Mouse (Mus musculus) liver, embryonic 13.5 days (tissue): Measurements from ENCODE around the gene Kdm2b. TPM values are rescaled to one million over a fixed set of nuclear protein-coding genes. Genes with fewer than 3 reads are reported as not detected.

ENCODE experiments used
- ATAC-seq: fragments of 200-750 bp; cut with Nextera tagmentation; 2 replicates; pipeline ENCODE4 v1.8.0; 2017; ENCODE audit warnings: low read depth, mild to moderate bottlenecking, moderate number of reproducible peaks, moderate library complexity
- DNase-seq: peaks from one replicate; pipeline ENCODE4 v3.0.0; 2022
- H3K27ac ChIP-seq: fragments of 300-500 bp; sonication (generic); 2 replicates; pipeline ENCODE4 v1.5.1; 2015; ENCODE audit warnings: moderate library complexity, mild to moderate bottlenecking, inconsistent platforms
- H3K27me3 ChIP-seq: fragments of 300-500 bp; sonication (generic); 2 replicates; pipeline ENCODE4 v1.6.1; 2015; ENCODE audit warnings: mild to moderate bottlenecking, inconsistent platforms
- H3K36me3 ChIP-seq: fragments of 300-500 bp; sonication (generic); 2 replicates; pipeline ENCODE4 v1.6.1; 2015; ENCODE audit warnings: mild to moderate bottlenecking, inconsistent platforms
- H3K4me1 ChIP-seq: fragments of 300-500 bp; sonication (generic); replicated peaks from 2 replicates; pipeline ENCODE4 v1.6.1; 2015; ENCODE audit warnings: inconsistent platforms
- H3K4me2 ChIP-seq: fragments of 300-500 bp; sonication (generic); 2 replicates; pipeline ENCODE4 v1.6.1; 2015; ENCODE audit warnings: inconsistent platforms, mild to moderate bottlenecking, moderate library complexity
- H3K4me3 ChIP-seq: fragments of 300-500 bp; sonication (generic); replicated peaks from 2 replicates; pipeline ENCODE4 v1.5.1; 2015; ENCODE audit warnings: mild to moderate bottlenecking, inconsistent platforms
- H3K9ac ChIP-seq: fragments of 300-500 bp; sonication (generic); 2 replicates; pipeline ENCODE4 v1.6.1; 2015; ENCODE audit warnings: mild to moderate bottlenecking, inconsistent platforms
- H3K9me3 ChIP-seq: fragments of 300-500 bp; sonication (generic); replicated peaks from 2 replicates; pipeline ENCODE4 v1.6.1; 2016; ENCODE audit warnings: inconsistent platforms
- WGBS: fragments of 180-500 bp; shearing (Covaris S2); methylation state at CpG from one replicate; pipeline ENCODE4 v1.1.7; 2015; ENCODE audit not compliant: insufficient replicate concordance; 5-methylcytosine and 5-hydroxymethylcytosine counted together
- polyA plus RNA-seq: library from polyadenylated mRNA; unstranded; fragments of >200 nt; fragmentation: Nextera tagmentation; extraction: Ambion mirVana; gene quantifications from 2 replicates; pipeline ENCODE4 v1.2.1, GENCODE M21; 2015

The Kdm2b gene
- polyA plus RNA-seq, 1 experiment from 2014 or later, result 21.3 TPM

GRCm38 (mm10) chr5:123024312-123024711, 34.7 kb upstream of the Kdm2b start:
- Histone ChIP-seq H3K27me3 (no peaks in the 10 kb centered on the region), H3K9me3 (no peaks in the 10 kb centered on the region), H3K36me3 (peaks cover 4% of the 10 kb centered on the region), H3K9ac (no peak overlapping the region), H3K4me3 (no peak overlapping the region), H3K27ac (peak overlapping the region; percentile 47), H3K4me1 (peaks cover 38% of the 10 kb centered on the region), H3K4me2 (no peak overlapping the region)
- WGBS, result 70% methylated on average over 6 of the region's 6 CpGs
- ATAC-seq (no peak), DNase-seq (no peak)

DNA sequence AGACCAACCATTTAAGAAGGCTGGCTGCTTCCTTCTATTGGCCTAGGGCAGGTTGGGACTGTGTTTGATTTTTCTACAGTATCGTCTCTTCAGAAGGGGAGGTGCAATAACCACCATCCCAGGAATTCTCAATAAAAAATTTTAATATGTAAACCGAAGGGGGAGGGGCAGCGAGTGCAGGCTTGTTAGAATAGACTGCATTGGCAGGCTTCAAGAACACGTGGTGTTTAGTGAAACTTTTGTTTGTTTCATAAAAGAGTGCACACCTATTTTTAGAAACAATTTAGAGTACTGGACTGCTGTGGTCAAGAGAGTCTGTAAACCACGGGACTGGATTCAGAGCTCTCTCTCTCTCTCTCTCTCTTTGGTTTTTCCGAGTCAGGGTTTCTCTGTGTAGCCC, 33.4 kb upstream of the Kdm2b start:
- H3K27ac ChIP-seq, result no peak overlapping the region
- no peaks in the 10 kb centered on the region for H3K36me3 ChIP-seq
- H3K4me3 ChIP-seq, result no peak overlapping the region
- no peak overlapping the region for H3K9ac ChIP-seq
- 61% methylated on average over 6 of the region's 6 CpGs for WGBS
- no peaks in the 10 kb centered on the region for H3K9me3 ChIP-seq
- no peak for ATAC-seq
- no peak for DNase-seq
- H3K4me2 ChIP-seq, result no peak overlapping the region
- peaks cover 51% of the 10 kb centered on the region for H3K4me1 ChIP-seq
- H3K27me3 ChIP-seq, result no peaks in the 10 kb centered on the region

DNA sequence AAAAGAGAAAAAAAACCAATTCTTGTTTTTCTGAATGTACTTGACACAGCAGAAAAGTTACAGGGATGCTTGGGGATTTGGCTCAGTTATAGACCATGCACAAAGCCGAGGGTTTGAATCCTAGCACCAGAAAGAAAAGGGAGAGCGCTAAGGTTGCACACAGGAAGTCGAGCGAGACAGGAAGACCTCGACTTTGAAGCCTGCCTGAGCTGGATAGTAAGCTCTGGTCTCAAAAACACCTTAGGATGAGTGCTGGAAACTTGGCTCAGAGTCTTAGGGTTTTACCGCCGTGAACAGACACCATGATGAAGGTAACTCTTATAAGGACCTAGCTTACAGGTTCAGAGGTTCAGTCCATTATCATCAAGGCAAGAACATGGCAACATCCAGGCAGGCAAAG, 31.8 kb upstream of the Kdm2b start:
- Histone ChIP-seq H3K4me1 (peaks cover 55% of the 10 kb centered on the region), H3K4me3 (no peak overlapping the region), H3K27me3 (no peaks in the 10 kb centered on the region), H3K4me2 (no peak overlapping the region), H3K9ac (no peak overlapping the region), H3K27ac (no peak overlapping the region), H3K36me3 (no peaks in the 10 kb centered on the region), H3K9me3 (no peaks in the 10 kb centered on the region)
- no peak for ATAC-seq
- 69% methylated on average over 7 of the region's 7 CpGs for WGBS
- DNase-seq, result no peak

- H3K27ac ChIP-seq, result no peak overlapping the region
- WGBS, result 67% methylated on average over 5 of the region's 5 CpGs
- H3K9ac ChIP-seq, result no peak overlapping the region
- no peaks in the 10 kb centered on the region for H3K27me3 ChIP-seq
- H3K4me3 ChIP-seq, result no peak overlapping the region
- ATAC-seq, result no peak
- peaks cover 60% of the 10 kb centered on the region for H3K4me1 ChIP-seq
- no peaks in the 10 kb centered on the region for H3K36me3 ChIP-seq
- H3K9me3 ChIP-seq, result no peaks in the 10 kb centered on the region
- no peak for DNase-seq
- H3K4me2 ChIP-seq, result no peak overlapping the region
Measured at GRCm38 (mm10) chr5:123020426-123020825, 30.8 kb upstream of the Kdm2b start.

- Histone ChIP-seq H3K9ac (0 out of 2 replicates have a peak overlapping the region, but pooled peaks have one; percentile 26), H3K27ac (peak overlapping the region; percentile 66), H3K27me3 (no peaks in the 10 kb centered on the region), H3K9me3 (no peaks in the 10 kb centered on the region), H3K4me3 (no peak overlapping the region), H3K4me1 (peaks cover 64% of the 10 kb centered on the region), H3K4me2 (peak overlapping the region; percentile 21; the same call in 1 of the 2 replicates), H3K36me3 (no peaks in the 10 kb centered on the region)
- DNase-seq (no peak), ATAC-seq (no peak)
- 42% methylated on average over 10 of the region's 10 CpGs for WGBS
Measured at GRCm38 (mm10) chr5:123019336-123020016, 29.9 kb upstream of the Kdm2b start.

- Histone ChIP-seq H3K9ac (no peak overlapping the region; the same call in 1 of the 2 replicates), H3K9me3 (no peaks in the 10 kb centered on the region), H3K36me3 (no peaks in the 10 kb centered on the region), H3K4me3 (no peak overlapping the region), H3K4me2 (peak overlapping the region; percentile 99), H3K27me3 (no peaks in the 10 kb centered on the region), H3K27ac (peak overlapping the region; percentile 32; the same call in 1 of the 2 replicates), H3K4me1 (peaks cover 68% of the 10 kb centered on the region)
- DNase-seq (no peak), ATAC-seq (no peak)
- WGBS, result 42% methylated on average over 4 of the region's 4 CpGs
Measured at GRCm38 (mm10) chr5:123017504-123017903, 27.9 kb upstream of the Kdm2b start.

- Histone ChIP-seq H3K9me3 (no peaks in the 10 kb centered on the region), H3K4me2 (peak overlapping the region; percentile 99), H3K9ac (peak overlapping the region; percentile 87), H3K4me3 (peak overlapping the region; percentile 80), H3K4me1 (peaks cover 68% of the 10 kb centered on the region), H3K27me3 (no peaks in the 10 kb centered on the region), H3K27ac (peak overlapping the region; percentile 94), H3K36me3 (no peaks in the 10 kb centered on the region)
- ATAC-seq (no peak), DNase-seq (no peak)
- WGBS, result 14% methylated on average over 8 of the region's 8 CpGs
Measured at GRCm38 (mm10) chr5:123015915-123016314, 26.3 kb upstream of the Kdm2b start.

DNA sequence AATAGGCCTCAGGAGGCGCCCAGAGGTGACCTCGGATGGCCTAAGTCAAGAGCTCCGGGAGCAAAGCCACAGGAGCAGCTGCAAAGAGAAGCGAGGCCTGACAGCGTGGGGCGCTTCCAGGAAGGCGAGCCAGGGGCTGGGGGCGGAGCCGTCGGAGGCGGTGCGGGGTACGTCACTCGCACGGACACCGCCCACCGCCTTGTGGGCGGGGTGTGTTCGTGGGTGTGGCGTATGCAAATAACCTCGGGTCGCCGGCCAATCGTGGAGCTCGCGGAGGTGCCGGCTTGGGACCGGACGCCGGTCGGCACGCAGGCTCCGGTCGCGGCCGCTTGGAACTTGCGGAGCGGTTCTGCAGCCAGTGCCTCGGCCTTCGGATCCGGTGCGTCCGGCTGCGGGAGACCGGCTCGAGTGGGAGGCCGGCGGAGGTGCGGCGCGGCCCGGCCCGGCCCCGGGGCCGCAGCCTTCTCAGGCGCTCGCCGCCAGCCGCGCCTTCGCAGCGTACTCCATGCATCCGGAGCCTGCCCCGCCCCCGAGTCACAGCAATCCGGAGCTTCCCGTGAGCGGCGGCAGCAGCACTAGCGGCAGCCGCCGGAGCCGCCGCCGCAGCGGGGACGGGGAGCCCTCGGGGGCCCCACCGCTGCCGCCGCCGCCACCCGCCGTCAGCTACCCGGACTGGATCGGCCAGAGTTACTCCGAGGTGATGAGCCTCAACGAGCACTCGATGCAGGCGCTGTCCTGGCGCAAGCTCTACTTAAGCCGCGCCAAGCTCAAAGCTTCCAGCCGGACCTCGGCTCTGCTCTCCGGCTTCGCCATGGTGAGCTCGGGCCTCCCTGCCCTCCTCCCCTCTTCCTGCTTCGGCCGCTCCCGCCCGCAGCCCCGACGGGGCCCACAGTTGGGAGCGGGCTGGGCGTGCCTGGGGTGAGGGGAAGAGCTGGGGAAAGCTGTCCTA, 25.4 kb upstream of the Kdm2b start, which contains the start of gene Orai1:
Orai1 (plus strand) TSS at position 322 of the 949 bp plus-strand sequence.
- Histone ChIP-seq H3K4me1 (peaks cover 62% of the 10 kb centered on the region), H3K27ac (peak within 1 kb of the TSS; percentile 94), H3K36me3 (no peaks in the 10 kb centered on the region), H3K9me3 (no peaks in the 10 kb centered on the region), H3K4me2 (peak within 1 kb of the TSS; percentile 99), H3K9ac (peak within 1 kb of the TSS; percentile 87), H3K27me3 (no peaks in the 10 kb centered on the region), H3K4me3 (peak within 1 kb of the TSS; percentile 80)
- peak; percentile 89 for ATAC-seq
- under 1% methylated on average over 106 of the region's 106 CpGs for WGBS
- peak; percentile 98 for DNase-seq

GRCm38 (mm10) chr5:123013599-123014315, 24.1 kb upstream of the Kdm2b start:
- peak; percentile 54 for DNase-seq
- Histone ChIP-seq H3K27ac (peak overlapping the region; percentile 85; the same call in 1 of the 2 replicates), H3K4me1 (peaks cover 49% of the 10 kb centered on the region), H3K4me2 (peak overlapping the region; percentile 99), H3K9me3 (no peaks in the 10 kb centered on the region), H3K4me3 (no peak overlapping the region), H3K27me3 (0 out of 2 replicates have a peak, but pooled peaks cover 4% of the 10 kb centered on the region), H3K9ac (peak overlapping the region; percentile 61), H3K36me3 (no peaks in the 10 kb centered on the region)
- WGBS, result 40% methylated on average over 9 of the region's 9 CpGs
- no peak for ATAC-seq

DNA sequence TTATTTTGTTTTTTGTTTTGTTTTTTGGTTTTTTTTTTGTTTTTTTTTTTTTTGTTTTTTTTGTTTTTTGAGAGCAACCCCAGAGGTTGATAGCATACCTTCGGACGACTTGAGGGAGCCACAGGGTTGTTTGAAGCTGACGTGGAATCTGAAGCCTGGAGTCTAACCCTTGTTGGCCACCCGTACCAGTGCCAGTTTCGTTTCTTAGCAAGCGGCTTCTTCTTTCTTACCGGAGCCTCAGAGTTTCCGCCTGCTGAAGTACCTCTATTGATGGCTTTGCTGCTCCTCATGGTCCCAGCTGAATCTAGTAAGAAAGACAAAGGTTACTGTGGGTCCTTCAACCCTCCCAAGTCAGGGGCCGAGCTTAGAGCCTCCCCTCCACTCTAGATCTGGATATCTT, 22.1 kb upstream of the Kdm2b start:
- no peak overlapping the region for H3K9ac ChIP-seq
- no peaks in the 10 kb centered on the region for H3K9me3 ChIP-seq
- no peak for ATAC-seq
- no peak overlapping the region for H3K4me3 ChIP-seq
- 84% methylated on average over 9 of the region's 9 CpGs for WGBS
- H3K4me2 ChIP-seq, result no peak overlapping the region
- H3K27me3 ChIP-seq, result 0 out of 2 replicates have a peak, but pooled peaks cover 4% of the 10 kb centered on the region
- no peak for DNase-seq
- no peak overlapping the region for H3K27ac ChIP-seq
- H3K36me3 ChIP-seq, result no peaks in the 10 kb centered on the region
- H3K4me1 ChIP-seq, result peaks cover 29% of the 10 kb centered on the region

- no peak for DNase-seq
- Histone ChIP-seq H3K4me2 (no peak overlapping the region), H3K36me3 (no peaks in the 10 kb centered on the region), H3K9me3 (no peaks in the 10 kb centered on the region), H3K4me3 (no peak overlapping the region), H3K27ac (no peak overlapping the region), H3K27me3 (0 out of 2 replicates have a peak, but pooled peaks cover 4% of the 10 kb centered on the region), H3K9ac (no peak overlapping the region), H3K4me1 (peaks cover 20% of the 10 kb centered on the region)
- 78% methylated on average over 6 of the region's 6 CpGs for WGBS
- ATAC-seq, result no peak
Measured at GRCm38 (mm10) chr5:123010806-123011205, 21.2 kb upstream of the Kdm2b start.
